Mouse (Mus musculus) cerebellum, adult (tissue): ENCODE measurements at regions not wholly inside any gene's neighbourhood (a gene's known extent, or its start where the extent isn't known, plus 50 kb on each side); places are given as distances from the start of the nearest gene placed in this dataset.
"Not testable (repeated sequence)": the region's sequence is repeated elsewhere in the genome, so short reads cannot be mapped to it uniquely, and the experiment has no call there.

Experiments
- ATAC-seq: cut with Nextera tagmentation; 2 replicates; pipeline ENCODE4 v1.9.2; 2017; ENCODE audit warnings: mild to moderate bottlenecking, moderate library complexity, mixed read lengths; ENCODE audit not compliant: insufficient number of reproducible peaks, low FRiP score, low TSS enrichment

DNA sequence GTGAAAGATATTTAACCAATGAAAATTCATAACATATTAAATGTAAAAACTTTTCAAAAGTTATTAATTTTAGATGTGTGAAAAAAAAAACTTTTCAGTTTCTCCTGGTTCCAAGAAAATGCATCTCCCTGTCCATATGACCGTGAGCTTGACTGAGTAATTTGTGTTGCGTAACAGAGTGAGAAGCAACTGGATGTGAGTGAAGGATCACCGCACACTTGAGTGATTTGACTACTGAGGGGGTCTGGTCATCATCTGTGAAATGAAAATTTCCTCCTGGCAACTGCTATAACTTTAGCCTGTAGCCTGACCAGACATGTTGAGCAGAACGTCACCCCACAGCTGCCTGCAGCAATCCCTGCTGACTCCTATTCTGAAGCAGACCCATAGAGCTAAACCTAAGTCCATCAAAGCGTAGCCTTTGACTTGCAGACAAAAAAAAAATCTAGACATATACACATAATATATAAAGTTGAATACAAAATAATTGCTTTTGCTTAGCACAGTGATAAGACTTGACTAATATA is 461.2 kb downstream of the Brinp3 start:
- ATAC-seq: no peak

GRCm38 (mm10) chr1:146956347-146956746 is 461.8 kb downstream of the Brinp3 start:
- ATAC-seq: no peak

DNA sequence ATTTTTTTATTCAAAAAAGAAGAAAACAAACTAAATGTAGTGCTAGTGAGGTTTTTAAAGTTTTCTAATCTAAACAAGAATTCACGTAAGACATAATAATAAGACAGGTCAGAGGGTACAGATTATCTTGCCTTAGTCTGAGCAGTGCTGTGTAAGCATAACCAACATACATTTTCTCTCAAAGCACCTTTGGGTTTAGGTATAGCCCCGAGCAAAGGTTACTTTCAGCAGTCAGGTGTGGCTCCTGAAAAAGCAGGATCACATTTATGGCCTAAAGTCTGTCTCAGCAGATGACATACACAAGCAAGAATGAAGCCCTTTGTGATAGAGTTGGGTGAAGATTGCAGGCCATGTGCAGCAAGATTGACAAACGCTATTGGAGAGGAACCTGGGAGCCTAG is 465.9 kb downstream of the Brinp3 start:
- no peak for ATAC-seq

- ATAC-seq: no peak
Measured at GRCm38 (mm10) chr1:146967534-146967933, 473.0 kb downstream of the Brinp3 start.

GRCm38 (mm10) chr1:146967993-146968392 is 473.4 kb downstream of the Brinp3 start:
- ATAC-seq: no peak

DNA sequence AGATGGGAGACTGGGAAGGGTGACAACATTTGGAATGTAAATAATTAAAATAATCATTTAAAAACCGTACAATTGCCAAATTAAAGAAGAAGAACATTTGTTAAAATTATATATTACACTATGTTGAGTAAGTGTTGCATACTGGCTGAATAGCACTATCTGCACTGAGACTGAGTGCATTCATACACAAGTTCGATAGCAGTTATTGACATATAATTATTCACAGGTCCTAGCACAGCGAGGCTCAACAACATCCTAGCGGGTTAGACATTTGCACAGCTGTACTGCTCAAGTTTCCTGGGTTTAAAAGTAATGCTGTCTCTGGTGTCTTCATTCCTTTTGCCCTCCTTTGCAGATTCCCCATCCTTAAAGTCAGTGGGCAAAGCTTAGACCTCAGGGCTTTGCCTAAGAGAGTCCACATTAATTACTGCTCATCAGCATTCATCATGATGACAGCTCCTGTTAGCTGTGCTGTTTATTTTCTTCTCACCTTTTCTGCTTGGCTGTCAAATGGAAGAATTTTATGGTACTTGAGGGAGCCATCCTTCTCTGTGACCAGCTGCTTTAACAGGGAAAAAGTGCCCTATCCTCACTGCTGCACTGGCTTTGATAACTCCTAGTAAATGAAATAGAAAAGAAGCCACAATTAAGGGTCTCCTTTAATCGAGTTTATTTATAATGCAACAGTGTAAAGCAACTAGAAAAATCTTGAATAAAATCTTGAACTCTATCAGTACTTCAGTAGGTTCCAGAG is 489.1 kb downstream of the Brinp3 start:
- ATAC-seq: no peak

GRCm38 (mm10) chr1:147000018-147000417 is 505.5 kb downstream of the Brinp3 start:
- ATAC-seq: no peak

DNA sequence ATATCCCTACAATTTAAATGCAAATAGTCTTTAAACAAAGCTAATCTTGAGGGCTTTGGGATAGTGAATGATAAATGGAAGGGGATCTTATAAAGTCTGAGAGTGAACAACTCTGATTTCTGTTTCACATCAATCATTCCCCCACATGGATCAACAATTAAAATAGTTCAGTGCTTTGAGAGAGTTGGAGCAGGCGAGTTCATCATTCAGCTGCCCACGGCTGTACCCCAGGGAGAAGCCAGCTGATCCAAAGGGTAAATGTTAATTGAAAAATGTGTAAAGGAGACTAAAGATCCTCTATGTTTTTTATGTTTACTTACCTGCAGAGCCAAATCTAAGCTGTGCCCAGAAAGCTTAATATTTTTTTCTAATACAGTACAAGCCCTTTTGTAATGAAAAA is 553.2 kb downstream of the Brinp3 start:
- ATAC-seq: no peak

DNA sequence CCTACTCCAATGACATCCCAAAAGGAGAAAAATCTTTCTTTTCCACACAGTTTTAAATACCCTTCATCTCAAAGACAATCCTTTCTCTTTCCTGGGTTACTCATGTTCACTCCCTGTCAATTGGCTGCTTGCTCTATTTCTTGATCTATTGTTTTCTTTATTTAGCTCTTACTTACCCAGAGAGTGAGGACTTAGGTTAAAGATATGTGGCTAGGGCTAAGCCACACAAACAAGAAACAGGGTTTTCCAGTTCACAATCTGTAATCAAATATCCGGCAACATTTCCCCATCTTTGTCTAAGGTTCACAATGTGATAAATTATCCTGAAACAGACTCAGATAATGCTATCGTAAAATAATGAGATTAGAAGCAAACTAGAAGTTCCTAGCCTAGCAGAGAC is 563.9 kb downstream of the Brinp3 start:
- ATAC-seq: no peak

DNA sequence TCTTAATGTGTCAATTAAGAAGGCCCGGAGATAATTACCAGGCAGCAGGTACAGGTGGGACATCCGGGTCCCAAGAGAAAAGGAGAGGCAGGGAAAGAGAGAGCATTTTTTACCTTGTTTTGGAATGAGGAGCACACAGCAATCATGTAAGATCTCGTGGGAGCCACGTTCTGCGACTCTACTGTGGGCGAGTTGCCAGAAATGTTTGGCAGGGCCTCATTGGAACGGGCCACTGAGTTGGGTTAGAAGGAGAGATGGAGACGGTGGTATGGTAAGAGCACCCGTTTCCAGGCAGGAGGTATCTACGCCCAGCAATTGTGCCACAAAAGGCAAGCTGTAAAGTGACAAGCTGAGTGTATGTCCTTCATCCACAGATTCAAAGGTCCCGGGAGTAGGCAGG is 579.6 kb downstream of the Brinp3 start:
- no peak for ATAC-seq

- ATAC-seq: no peak
Measured at GRCm38 (mm10) chr1:147084129-147084799, 589.7 kb downstream of the Brinp3 start.

GRCm38 (mm10) chr1:147125541-147125940 is 631.0 kb downstream of the Brinp3 start:
- no peak for ATAC-seq

DNA sequence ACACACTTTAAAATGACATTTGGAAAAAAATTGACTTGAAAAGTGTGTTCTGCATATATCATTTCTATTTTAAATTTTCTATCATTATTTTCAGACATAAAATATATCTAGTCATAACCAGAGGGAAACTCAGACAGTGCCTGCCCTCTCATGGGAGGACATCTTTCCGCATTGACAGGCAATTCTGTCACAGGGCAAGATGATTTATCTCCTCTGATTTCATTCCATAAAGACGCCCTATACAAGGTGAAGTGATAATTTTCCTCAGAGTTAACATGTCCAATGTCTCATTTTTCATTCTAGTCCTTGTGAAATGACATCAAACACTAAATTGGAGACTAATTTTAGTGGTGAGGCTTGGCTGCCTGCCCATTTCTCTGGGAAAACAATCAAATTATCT is 643.6 kb downstream of the Brinp3 start:
- ATAC-seq: no peak

DNA sequence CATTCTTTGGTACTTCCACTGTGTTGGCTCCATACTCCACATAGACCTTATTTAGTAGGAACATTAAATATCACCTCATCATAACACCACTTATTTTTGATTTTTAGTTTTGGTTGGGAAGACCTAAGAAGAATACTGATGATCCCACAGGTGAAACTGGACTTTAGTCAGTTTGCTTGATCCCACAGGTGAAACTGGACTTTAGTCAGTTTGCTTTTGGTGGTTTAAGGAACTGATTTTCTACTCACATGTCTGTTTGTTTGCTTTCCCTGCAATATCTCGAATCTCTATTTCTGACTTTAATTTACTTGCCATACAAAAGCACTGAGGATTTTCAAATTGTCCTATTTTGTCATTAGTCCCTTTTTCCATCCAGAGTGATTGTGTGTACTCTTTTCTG is 680.8 kb downstream of the Brinp3 start:
- no peak for ATAC-seq

DNA sequence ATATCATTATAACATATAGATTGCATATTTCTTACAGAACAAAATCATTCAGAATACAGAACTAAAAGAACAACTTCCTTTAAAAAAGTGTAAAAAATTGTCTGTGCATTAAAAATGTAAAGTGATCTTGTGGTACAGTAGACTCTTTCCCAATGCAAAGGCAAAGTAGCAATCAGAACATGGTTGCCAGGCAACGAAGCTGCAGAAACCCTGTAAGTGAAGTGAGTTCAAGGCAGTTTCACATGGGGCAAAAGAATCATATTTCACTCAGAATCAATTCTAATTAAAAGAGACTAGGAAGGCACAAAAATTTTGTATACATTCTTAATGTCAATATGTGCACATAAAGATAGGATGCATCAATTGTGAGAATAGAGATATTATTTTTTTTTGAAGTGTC is 692.2 kb downstream of the Brinp3 start:
- ATAC-seq: no peak

DNA sequence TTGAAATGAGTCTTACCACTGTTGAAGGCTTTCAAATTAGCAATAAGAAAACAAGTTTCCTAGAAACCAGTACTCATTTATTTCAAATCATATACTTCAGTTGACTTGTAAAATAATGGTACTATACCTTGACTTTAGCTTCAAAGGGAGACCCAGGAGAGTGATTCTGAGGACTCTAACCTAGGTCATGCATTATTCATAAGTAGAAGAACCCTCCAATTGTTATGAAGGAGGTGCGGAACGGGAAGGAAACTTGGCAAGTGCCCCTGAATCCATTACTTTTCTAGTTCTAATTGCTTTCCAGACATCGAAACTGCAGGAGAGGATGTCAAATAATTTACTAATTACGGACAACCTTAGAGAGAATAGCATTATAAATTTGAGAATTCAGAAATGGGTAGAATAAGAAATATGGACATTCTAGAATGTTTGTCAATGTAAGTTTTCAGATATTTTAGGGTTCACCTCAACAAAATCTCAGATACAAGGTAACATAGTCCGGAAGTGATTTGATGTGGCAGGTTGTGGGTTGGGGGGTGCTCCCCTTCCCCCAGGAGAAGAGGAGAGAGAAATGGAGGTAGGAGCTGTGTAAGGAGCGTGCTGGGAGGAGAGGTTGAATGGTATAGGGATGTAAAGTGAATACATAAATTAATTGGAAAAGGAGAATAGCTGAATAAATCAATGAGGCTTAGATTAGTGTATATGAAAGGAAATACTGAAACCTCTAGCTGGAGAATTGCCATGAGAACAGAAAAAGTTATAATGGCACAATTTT is 692.9 kb downstream of the Brinp3 start:
- no peak for ATAC-seq

GRCm38 (mm10) chr1:147199959-147200358 is 705.4 kb downstream of the Brinp3 start:
- ATAC-seq: not testable (repeated sequence)

- not testable (repeated sequence) for ATAC-seq
Measured at GRCm38 (mm10) chr1:147214890-147215289, 720.3 kb downstream of the Brinp3 start.

GRCm38 (mm10) chr1:147217965-147218364 is 723.4 kb downstream of the Brinp3 start:
- ATAC-seq: no peak

- no peak for ATAC-seq
Measured at GRCm38 (mm10) chr1:147219438-147219837, 724.9 kb downstream of the Brinp3 start.
